Mouse (Mus musculus): ENCODE results near the gene Zmynd8. TPM values are rescaled to one million over a fixed set of nuclear protein-coding genes. Genes with fewer than 3 reads are reported as not detected.

The Zmynd8 gene
- polyA plus RNA-seq, 1 experiment = 29.0 TPM

- no peak for TF ChIP-seq CTCF (conservative IDR thresholded peaks at IDR 0.05; ENCODE audit: insufficient read depth, insufficient read length, low read depth, low read length)
- TF ChIP-seq POLR2A (IDR thresholded peaks at IDR 0.05; ENCODE audit: low read depth, low read length) = no peak
- H3K36me3 ChIP-seq (ENCODE audit: control insufficient read depth, insufficient read depth, low read length) = no peaks in the 10 kb centered on the region
- H3K4me3 ChIP-seq (ENCODE audit: insufficient read depth, low read depth, low read length) = no peak overlapping the region
- 72% methylated on average over 3 of the region's 3 CpGs for WGBS
- H3K27ac ChIP-seq (ENCODE audit: insufficient read depth, low read depth, low read length) = no peak overlapping the region
- no peak for DNase-seq
- H3K27me3 ChIP-seq (replicated peaks; ENCODE audit: control insufficient read depth, insufficient read depth, low read length) = no peaks in the 10 kb centered on the region
- peaks cover 3% of the 10 kb centered on the region; the same call in 1 of the 2 replicates for H3K4me1 ChIP-seq (ENCODE audit: control insufficient read depth, insufficient read depth, low read length)
These were observed 78.7 kb downstream of the Zmynd8 start for GRCm38 (mm10) chr2:165820073-165820472.

GRCm38 (mm10) chr2:165818985-165819948 lies 79.5 kb downstream of the Zmynd8 start:
- H3K36me3 ChIP-seq (ENCODE audit: control insufficient read depth, insufficient read depth, low read length) = peaks cover under 1% of the 10 kb centered on the region; the same call in 1 of the 2 replicates

GRCm38 (mm10) chr2:165818570-165818969 lies 80.2 kb downstream of the Zmynd8 start:
- no peaks in the 10 kb centered on the region for H3K27me3 ChIP-seq (replicated peaks; ENCODE audit: control insufficient read depth, insufficient read depth, low read length)
- WGBS = 78% methylated on average over 6 of the region's 6 CpGs
- peaks cover 1% of the 10 kb centered on the region; the same call in 1 of the 2 replicates for H3K36me3 ChIP-seq (ENCODE audit: control insufficient read depth, insufficient read depth, low read length)

More at GRCm38 (mm10) chr2:165818985-165819948, 79.5 kb downstream of the Zmynd8 start:
- H3K27ac ChIP-seq (ENCODE audit: insufficient read depth, low read depth, low read length) = no peak overlapping the region
- no peak overlapping the region for H3K4me3 ChIP-seq (ENCODE audit: insufficient read depth, low read depth, low read length)
- 75% methylated on average over 10 of the region's 10 CpGs for WGBS
- TF ChIP-seq POLR2A (IDR thresholded peaks at IDR 0.05; ENCODE audit: low read depth, low read length) (no peak), CTCF (conservative IDR thresholded peaks at IDR 0.05; ENCODE audit: insufficient read depth, insufficient read length, low read depth, low read length) (peak; percentile 82)
- no peaks in the 10 kb centered on the region for H3K27me3 ChIP-seq (replicated peaks; ENCODE audit: control insufficient read depth, insufficient read depth, low read length)
- peak; percentile 78 for DNase-seq
- H3K4me1 ChIP-seq (ENCODE audit: control insufficient read depth, insufficient read depth, low read length) = peaks cover 3% of the 10 kb centered on the region; the same call in 1 of the 2 replicates

GRCm38 (mm10) chr2:165817437-165817836 lies 81.4 kb downstream of the Zmynd8 start:
- TF ChIP-seq POLR2A (IDR thresholded peaks at IDR 0.05; ENCODE audit: low read depth, low read length) = no peak
- no peak for TF ChIP-seq CTCF (conservative IDR thresholded peaks at IDR 0.05; ENCODE audit: insufficient read depth, insufficient read length, low read depth, low read length)
- H3K36me3 ChIP-seq (ENCODE audit: control insufficient read depth, insufficient read depth, low read length) = peaks cover 1% of the 10 kb centered on the region; the same call in 1 of the 2 replicates
- 94% methylated on average over 10 of the region's 10 CpGs for WGBS
- H3K4me3 ChIP-seq (ENCODE audit: insufficient read depth, low read depth, low read length) = no peak overlapping the region
- no peak overlapping the region for H3K27ac ChIP-seq (ENCODE audit: insufficient read depth, low read depth, low read length)
- H3K4me1 ChIP-seq (ENCODE audit: control insufficient read depth, insufficient read depth, low read length) = peaks cover 3% of the 10 kb centered on the region; the same call in 1 of the 2 replicates
- H3K27me3 ChIP-seq (replicated peaks; ENCODE audit: control insufficient read depth, insufficient read depth, low read length) = no peaks in the 10 kb centered on the region
- DNase-seq = no peak

More at GRCm38 (mm10) chr2:165818570-165818969, 80.2 kb downstream of the Zmynd8 start:
- no peak for TF ChIP-seq CTCF (conservative IDR thresholded peaks at IDR 0.05; ENCODE audit: insufficient read depth, insufficient read length, low read depth, low read length)
- no peak for TF ChIP-seq POLR2A (IDR thresholded peaks at IDR 0.05; ENCODE audit: low read depth, low read length)
- Histone ChIP-seq H3K27ac (ENCODE audit: insufficient read depth, low read depth, low read length) (no peak overlapping the region), H3K4me1 (ENCODE audit: control insufficient read depth, insufficient read depth, low read length) (peaks cover 3% of the 10 kb centered on the region; the same call in 1 of the 2 replicates), H3K4me3 (ENCODE audit: insufficient read depth, low read depth, low read length) (no peak overlapping the region)
- no peak for DNase-seq

GRCm38 (mm10) chr2:165815103-165815880 lies 83.5 kb downstream of the Zmynd8 start:
- H3K36me3 ChIP-seq (ENCODE audit: control insufficient read depth, insufficient read depth, low read length) = peaks cover 1% of the 10 kb centered on the region; the same call in 1 of the 2 replicates
- H3K27me3 ChIP-seq (replicated peaks; ENCODE audit: control insufficient read depth, insufficient read depth, low read length) = no peaks in the 10 kb centered on the region
- H3K4me1 ChIP-seq (ENCODE audit: control insufficient read depth, insufficient read depth, low read length) = peaks cover 3% of the 10 kb centered on the region; the same call in 1 of the 2 replicates
- TF ChIP-seq CTCF (conservative IDR thresholded peaks at IDR 0.05; ENCODE audit: insufficient read depth, insufficient read length, low read depth, low read length) (no peak), POLR2A (IDR thresholded peaks at IDR 0.05; ENCODE audit: low read depth, low read length) (no peak)
- H3K4me3 ChIP-seq (ENCODE audit: insufficient read depth, low read depth, low read length) = no peak overlapping the region
- no peak for DNase-seq
- 77% methylated on average over 28 of the region's 28 CpGs for WGBS
- no peak overlapping the region for H3K27ac ChIP-seq (ENCODE audit: insufficient read depth, low read depth, low read length)

GRCm38 (mm10) chr2:165812889-165813288 lies 85.9 kb downstream of the Zmynd8 start:
- TF ChIP-seq POLR2A (IDR thresholded peaks at IDR 0.05; ENCODE audit: low read depth, low read length) = no peak
- TF ChIP-seq CTCF (conservative IDR thresholded peaks at IDR 0.05; ENCODE audit: insufficient read depth, insufficient read length, low read depth, low read length) = no peak
- no peaks in the 10 kb centered on the region for H3K4me1 ChIP-seq (ENCODE audit: control insufficient read depth, insufficient read depth, low read length)
- no peak overlapping the region for H3K27ac ChIP-seq (ENCODE audit: insufficient read depth, low read depth, low read length)
- no peak for DNase-seq
- H3K36me3 ChIP-seq (ENCODE audit: control insufficient read depth, insufficient read depth, low read length) = peaks cover 1% of the 10 kb centered on the region; the same call in 1 of the 2 replicates
- 70% methylated on average over 8 of the region's 8 CpGs for WGBS
- H3K4me3 ChIP-seq (ENCODE audit: insufficient read depth, low read depth, low read length) = no peak overlapping the region
- no peaks in the 10 kb centered on the region for H3K27me3 ChIP-seq (replicated peaks; ENCODE audit: control insufficient read depth, insufficient read depth, low read length)
